Mouse (Mus musculus) ES-E14 (cell line): ENCODE measurements around the gene Amt.

Experiments used
- HCFC1 ChIP-seq: IDR thresholded peaks from 2 replicates; pipeline ENCODE4 v1.6.1; 2012; ENCODE audit warnings: low read length, inconsistent platforms, borderline replicate concordance; ENCODE audit not compliant: insufficient read depth
- MAFK ChIP-seq: IDR thresholded peaks from 2 replicates; pipeline ENCODE4 v1.6.1; 2014; ENCODE audit warnings: mild to moderate bottlenecking, low read depth, low read length, inconsistent platforms; ENCODE audit not compliant: insufficient read depth
- ZC3H11A ChIP-seq: IDR thresholded peaks from 2 replicates; pipeline ENCODE4 v1.6.1; 2012; ENCODE audit warnings: low read depth, mild to moderate bottlenecking, inconsistent platforms, low read length, borderline replicate concordance

GRCm38 (mm10) chr9:108341801-108342200 lies 45.1 kb downstream of the Amt start:
- TF ChIP-seq ZC3H11A (no peak), MAFK (no peak), HCFC1 (no peak)
